Mouse (Mus musculus) kidney, adult 2 months (tissue): Measurements from ENCODE around the gene Adgrf3. TPM values are rescaled to one million over a fixed set of nuclear protein-coding genes. Genes with fewer than 3 reads are reported as not detected.

Source experiments
- DNase-seq: peaks from one replicate; pipeline ENCODE4 v3.0.0; 2021
- H3K27ac ChIP-seq: fragments of 200-500 bp; 2 replicates; pipeline ENCODE4 v1.5.1; 2012; ENCODE audit warnings: low read depth, low read length, control low read depth, inconsistent platforms; ENCODE audit not compliant: insufficient read depth
- H3K27me3 ChIP-seq: fragments of 200-500 bp; replicated peaks from 2 replicates; pipeline ENCODE4 v1.6.1; 2012; ENCODE audit warnings: mild to moderate bottlenecking, moderate library complexity, low read length, inconsistent platforms; ENCODE audit not compliant: control insufficient read depth, insufficient read depth
- H3K36me3 ChIP-seq: fragments of 200-500 bp; 2 replicates; pipeline ENCODE4 v1.6.1; 2012; ENCODE audit warnings: mild to moderate bottlenecking, moderate library complexity, low read length, inconsistent platforms; ENCODE audit not compliant: control insufficient read depth, insufficient read depth
- H3K4me1 ChIP-seq: fragments of 200-500 bp; 2 replicates; pipeline ENCODE4 v1.6.1; 2011; ENCODE audit warnings: low read length; ENCODE audit not compliant: control insufficient read depth, insufficient read depth
- H3K4me3 ChIP-seq: fragments of 200-500 bp; 2 replicates; pipeline ENCODE4 v1.5.1; 2011; ENCODE audit warnings: mild to moderate bottlenecking, low read depth, low read length, control low read depth; ENCODE audit not compliant: insufficient read depth
- CTCF ChIP-seq: fragments of 200-500 bp; conservative IDR thresholded peaks from 2 replicates; pipeline ENCODE4 v1.5.1; 2011; ENCODE audit warnings: low read depth, mild to moderate bottlenecking, control low read depth, low read length, moderate library complexity, mixed read lengths; ENCODE audit not compliant: insufficient read depth, insufficient read length
- POLR2A ChIP-seq: fragments of 200-500 bp; IDR thresholded peaks from one replicate; pipeline ENCODE4 v1.6.1; 2011; ENCODE audit warnings: low read depth, low read length, control low read depth
- WGBS: fragments of 180-500 bp; shearing (Covaris S2); methylation state at CpG from one replicate; pipeline ENCODE4 v1.1.7; 2018; 5-methylcytosine and 5-hydroxymethylcytosine counted together
- polyA plus RNA-seq: library from polyadenylated mRNA; depleted of rRNA; stranded (reverse); fragments of >200 nt; gene quantifications from 2 replicates; pipeline ENCODE4 v1.2.3, GENCODE M21; 2012; rRNA removed

Adgrf3 gene
- polyA plus RNA-seq, 1 experiment, result 0.05 TPM

GRCm38 (mm10) chr5:30152007-30152406 is 53.5 kb downstream of the Adgrf3 start:
- DNase-seq, result peak; percentile 68
- H3K27ac ChIP-seq, result no peak overlapping the region; the same call in 1 of the 2 replicates
- 25% methylated on average over 4 of the region's 4 CpGs for WGBS

GRCm38 (mm10) chr5:30148133-30148920 is 57.2 kb downstream of the Adgrf3 start:
- TF ChIP-seq CTCF, result no peak
- no peak for TF ChIP-seq POLR2A
- WGBS, result 80% methylated on average over 5 of the region's 5 CpGs
- Histone ChIP-seq H3K4me3 (no peak overlapping the region), H3K36me3 (peaks cover 3% of the 10 kb centered on the region), H3K27me3 (no peaks in the 10 kb centered on the region), H3K4me1 (peaks cover 12% of the 10 kb centered on the region; the same call in 1 of the 2 replicates), H3K27ac (no peak overlapping the region)
- no peak for DNase-seq

More at GRCm38 (mm10) chr5:30152007-30152406, 53.5 kb downstream of the Adgrf3 start:
- H3K4me3 ChIP-seq, result no peak overlapping the region
- peaks cover 12% of the 10 kb centered on the region; the same call in 1 of the 2 replicates for H3K4me1 ChIP-seq
- H3K27me3 ChIP-seq, result no peaks in the 10 kb centered on the region
- H3K36me3 ChIP-seq, result no peaks in the 10 kb centered on the region; the same call in 1 of the 2 replicates
- TF ChIP-seq CTCF, result no peak
- TF ChIP-seq POLR2A, result no peak

GRCm38 (mm10) chr5:30146526-30146925 is 59.0 kb downstream of the Adgrf3 start:
- DNase-seq, result no peak
- Histone ChIP-seq H3K4me1 (peaks cover 7% of the 10 kb centered on the region; the same call in 1 of the 2 replicates), H3K27ac (no peak overlapping the region), H3K27me3 (no peaks in the 10 kb centered on the region), H3K36me3 (peaks cover 3% of the 10 kb centered on the region), H3K4me3 (no peak overlapping the region)
- TF ChIP-seq POLR2A, result no peak
- TF ChIP-seq CTCF, result no peak
- 77% methylated on average over 6 of the region's 6 CpGs for WGBS

Other genes with a start within 250 kb of the Adgrf3 start
- not detected in 2 replicates for gene Il6, start 192.6 kb downstream of the Adgrf3 start, polyA plus RNA-seq
- gene Tyms, start 132.1 kb downstream of the Adgrf3 start, polyA plus RNA-seq, result 25.0 and 35.1 TPM in 2 replicates
- 0.05 TPM in 1 of 2 replicates, not detected in the other for gene Garem2, start 100.6 kb downstream of the Adgrf3 start, polyA plus RNA-seq
- gene 3110082J24Rik, start 99.6 kb downstream of the Adgrf3 start, polyA plus RNA-seq, result not detected in 2 replicates
- gene Hadha, start 50.6 kb downstream of the Adgrf3 start, polyA plus RNA-seq, result 116 and 122 TPM in 2 replicates
- 253 and 280 TPM in 2 replicates for gene Hadhb, start 50.5 kb downstream of the Adgrf3 start, polyA plus RNA-seq
- gene Selenoi, start 26.9 kb upstream of the Adgrf3 start, polyA plus RNA-seq, result 18.2 and 20.0 TPM in 2 replicates
- 0.08 and 0.28 TPM in 2 replicates for gene Drc1, start 75.7 kb upstream of the Adgrf3 start, polyA plus RNA-seq